Mouse (Mus musculus) B cell, adult 62 days (primary cell): Measurements from ENCODE around the gene Lrrc4b. TPM values are rescaled to one million over a fixed set of nuclear protein-coding genes. Genes with fewer than 3 reads are reported as not detected.

ENCODE experiments used
- total RNA-seq: library from RNA; stranded (reverse); gene quantifications from 4 replicates; pipeline ENCODE4 v1.2.4, GENCODE M21; 2023

Gene Lrrc4b
- not detected in 4 replicates for total RNA-seq

GRCm38 (mm10) chr7:44428968-44429521 lies at the start of gene Lrrc4b:
Lrrc4b (plus strand) TSS chr7:44429018.

DNA sequence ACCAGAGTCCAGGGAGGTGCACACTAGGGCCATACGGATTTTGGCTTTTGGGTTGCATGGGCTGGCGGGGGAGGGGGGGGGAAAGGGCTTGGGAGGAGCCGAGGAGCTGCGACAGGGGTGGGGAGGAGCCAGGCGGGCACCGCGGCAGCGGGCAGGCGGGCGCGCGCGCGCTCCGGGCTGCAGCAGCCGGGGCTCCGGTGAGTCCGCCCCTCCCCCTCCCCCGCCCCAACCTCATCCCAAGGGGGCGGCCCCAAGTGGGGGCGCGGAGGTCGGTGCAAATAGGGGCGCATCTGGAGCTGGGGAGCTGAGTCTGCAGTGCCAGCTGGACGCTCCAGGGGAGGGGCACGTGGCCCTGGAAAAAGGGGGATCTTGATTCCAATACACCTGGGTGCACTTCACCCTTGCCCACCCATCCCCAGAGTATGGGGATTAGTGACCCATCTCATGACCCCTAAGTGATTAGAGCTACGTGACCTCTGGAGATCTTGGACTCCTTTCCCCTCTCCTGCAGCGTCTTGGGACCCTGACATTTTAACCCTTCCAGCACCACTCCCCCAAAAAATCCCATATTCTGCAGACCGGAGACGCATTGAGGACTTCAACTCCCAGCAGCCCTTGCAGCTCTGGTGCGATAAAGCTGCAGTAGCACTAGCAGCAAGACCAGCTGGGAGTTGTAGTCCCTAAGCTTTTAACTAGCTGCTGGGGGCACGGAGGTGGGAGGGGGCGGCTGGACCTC lies 44.7 kb upstream of the Lrrc4b start, which contains the start of gene Syt3:
Gene Syt3 (plus strand): TSS at position 123 of the 736 bp plus-strand sequence.

DNA sequence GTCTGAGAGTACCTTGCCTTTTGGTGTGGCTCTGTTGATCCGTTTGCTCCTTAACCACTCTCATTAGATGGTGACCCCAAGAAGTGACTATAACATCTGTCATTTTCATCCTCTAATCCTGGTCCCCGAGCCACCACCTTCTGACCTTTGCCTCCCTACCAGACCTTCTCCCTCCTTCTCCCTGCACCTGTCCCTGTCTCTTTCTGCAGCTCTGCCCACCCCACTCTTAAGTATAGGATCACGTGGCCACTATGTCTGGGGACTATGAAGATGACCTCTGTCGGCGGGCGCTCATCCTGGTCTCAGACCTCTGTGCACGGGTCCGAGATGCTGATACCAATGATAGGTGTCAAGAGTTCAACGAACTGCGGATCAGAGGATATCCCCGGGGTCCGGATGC lies 43.1 kb upstream of the Lrrc4b start, which contains the start of gene 1700008O03Rik:
Gene 1700008O03Rik (minus strand): TSS at position 101 of the 400 bp plus-strand sequence.

DNA sequence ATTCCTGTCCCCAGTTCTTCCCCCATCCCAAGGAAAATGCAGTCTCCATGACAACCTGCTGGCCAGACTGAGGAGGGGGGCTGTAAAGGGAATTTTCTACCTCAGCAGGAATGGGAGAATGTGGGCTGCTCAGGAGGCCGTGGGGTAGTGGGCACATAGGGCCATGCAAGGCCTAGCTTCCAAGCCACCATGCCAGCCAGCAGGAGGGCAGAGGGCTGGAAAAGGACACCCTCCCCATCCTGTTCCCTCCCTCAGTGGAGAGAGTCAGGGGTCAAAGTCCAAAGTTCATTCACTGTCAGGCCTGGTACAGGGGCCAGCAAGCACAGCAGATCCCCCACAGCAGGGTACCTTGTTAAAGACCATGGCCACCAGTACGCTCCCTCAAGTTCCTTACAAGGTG lies 36.3 kb downstream of the Lrrc4b start, which contains the start of gene Aspdh:
Gene Aspdh (plus strand): TSS at position 281 of the 400 bp plus-strand sequence.

DNA sequence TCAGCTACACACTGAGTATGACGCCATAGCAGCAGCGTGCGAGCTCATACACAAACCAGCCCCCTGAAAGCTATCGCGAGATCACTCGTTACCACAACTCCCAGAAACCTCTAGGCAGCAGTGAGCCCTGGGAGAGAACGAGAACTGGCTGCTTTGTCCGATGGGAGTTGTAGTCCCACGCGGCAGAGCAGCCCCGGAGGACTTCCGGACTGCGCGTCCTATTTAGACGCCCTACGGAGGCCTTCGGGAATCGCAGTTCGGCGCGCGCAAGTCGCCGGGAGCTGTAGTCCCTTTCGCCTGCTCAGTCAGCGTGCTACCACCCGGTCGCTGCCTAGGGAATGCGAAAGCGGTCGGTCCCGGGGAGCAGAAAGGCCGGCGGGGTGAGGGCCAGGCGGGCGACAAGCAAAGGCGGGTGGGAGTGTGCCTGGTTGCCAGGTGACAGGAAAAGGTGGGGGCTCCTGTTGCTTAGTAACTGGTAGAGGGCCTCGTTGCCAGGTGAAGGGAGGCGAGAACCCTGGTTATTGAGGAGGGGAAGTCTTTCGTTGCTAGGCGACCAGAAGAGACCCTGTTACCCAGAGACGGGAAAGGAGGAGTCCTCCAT lies 39.1 kb downstream of the Lrrc4b start, which contains the start of gene Josd2:
Gene Josd2 (plus strand): TSS at position 170 of the 601 bp plus-strand sequence.

DNA sequence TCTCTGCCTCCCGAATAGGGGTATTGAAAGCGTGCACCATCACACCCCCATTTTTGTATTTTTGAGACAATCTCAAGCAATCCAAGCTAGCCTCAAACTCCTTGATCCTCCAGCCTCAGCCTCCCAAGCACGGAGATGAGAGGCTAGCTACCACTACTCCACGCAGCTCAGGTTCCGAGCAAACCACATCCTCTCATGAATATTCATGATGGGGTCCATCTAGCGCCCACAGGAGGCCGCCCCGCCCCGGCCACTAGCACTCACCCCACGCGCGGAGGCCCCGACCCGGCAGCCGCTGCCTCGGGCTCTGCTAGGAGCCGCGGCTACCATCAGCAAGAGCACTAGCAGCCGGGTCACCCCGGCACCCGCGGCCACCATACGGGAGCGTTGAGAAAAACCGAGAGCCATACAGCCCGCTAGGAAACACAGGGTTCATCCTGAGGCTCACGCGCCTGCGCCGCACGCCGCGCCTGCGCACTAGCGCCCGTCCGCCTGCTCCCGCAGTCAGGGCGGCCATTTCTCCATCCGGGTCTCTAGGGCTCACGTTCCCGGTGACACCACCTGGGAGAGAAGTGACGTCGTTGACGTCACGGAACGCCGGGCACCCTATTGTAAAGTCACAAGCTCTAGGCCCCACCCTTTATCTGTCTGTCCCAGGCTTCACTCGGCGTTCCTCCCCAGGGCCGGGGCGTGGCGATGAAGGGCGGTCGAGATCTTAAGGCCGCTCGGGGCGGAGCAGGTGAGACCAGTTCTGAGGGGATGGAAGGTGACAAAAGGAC lies 67.4 kb downstream of the Lrrc4b start, which contains the start of the genes Emc10 and Fam71e1:
Gene Emc10 (minus strand): TSS at position 538 of the 779 bp plus-strand sequence.
Gene Fam71e1 (plus strand): TSS at position 590 of the 779 bp plus-strand sequence.

Other genes starting within 250 kb of the Lrrc4b start
- gene Klk1b24, start 240.8 kb upstream of the Lrrc4b start, total RNA-seq = not detected in 4 replicates
- gene Klk1b3, start 230.8 kb upstream of the Lrrc4b start, total RNA-seq = not detected in 4 replicates
- gene Klk1b4, start 221.6 kb upstream of the Lrrc4b start, total RNA-seq = not detected in 4 replicates
- not detected in 4 replicates for gene Klk1b5, start 213.1 kb upstream of the Lrrc4b start, total RNA-seq
- gene Klk1, start 203.7 kb upstream of the Lrrc4b start, total RNA-seq = 0.63 TPM in 1 of 4 replicates, not detected in the others
- not detected in 4 replicates for gene Gm36864, start 192.8 kb upstream of the Lrrc4b start, total RNA-seq
- gene 1700028J19Rik, start 182.3 kb upstream of the Lrrc4b start, total RNA-seq = 0.81 to 2.1 TPM (median 1.7 TPM) in 4 replicates
- gene 2410002F23Rik, start 182.3 kb upstream of the Lrrc4b start, total RNA-seq = 172 to 193 TPM (median 186 TPM) in 4 replicates
- not detected in 4 replicates for gene Acp4, start 171.6 kb upstream of the Lrrc4b start, total RNA-seq
- not detected in 4 replicates for gene Gm15517, start 167.6 kb upstream of the Lrrc4b start, total RNA-seq
- gene Clec11a, start 122.1 kb upstream of the Lrrc4b start, total RNA-seq = 1.7 to 2.6 TPM (median 2.3 TPM) in 4 replicates
- gene Shank1, start 118.8 kb upstream of the Lrrc4b start, total RNA-seq = 37.6 to 51.0 TPM (median 41.9 TPM) in 4 replicates
- gene Syt3, start 44.9 kb upstream of the Lrrc4b start, total RNA-seq = not detected in 4 replicates
- gene 1700008O03Rik, start 43.2 kb upstream of the Lrrc4b start, total RNA-seq = not detected in 4 replicates
- not detected in 4 replicates for gene Aspdh, start 36.4 kb downstream of the Lrrc4b start, total RNA-seq
- gene Josd2, start 39.0 kb downstream of the Lrrc4b start, total RNA-seq = 52.2 to 62.7 TPM (median 54.5 TPM) in 4 replicates
- 68.3 to 80.4 TPM (median 71.3 TPM) in 4 replicates for gene Emc10, start 67.5 kb downstream of the Lrrc4b start, total RNA-seq
- 10.1 to 16.1 TPM (median 11.9 TPM) in 4 replicates for gene Fam71e1, start 67.6 kb downstream of the Lrrc4b start, total RNA-seq
- gene Mybpc2, start 95.6 kb downstream of the Lrrc4b start, total RNA-seq = 14.6 to 19.3 TPM (median 15.8 TPM) in 4 replicates
- gene Spib, start 103.1 kb downstream of the Lrrc4b start, total RNA-seq = 425 to 467 TPM (median 446 TPM) in 4 replicates
- gene Pold1, start 119.8 kb downstream of the Lrrc4b start, total RNA-seq = 148 to 155 TPM (median 150 TPM) in 4 replicates
- 391 to 409 TPM (median 403 TPM) in 4 replicates for gene Nr1h2, start 124.9 kb downstream of the Lrrc4b start, total RNA-seq
- gene Napsa, start 143.4 kb downstream of the Lrrc4b start, total RNA-seq = 536 to 582 TPM (median 560 TPM) in 4 replicates
- gene Kcnc3, start 161.6 kb downstream of the Lrrc4b start, total RNA-seq = 24.2 to 30.1 TPM (median 26.7 TPM) in 4 replicates
- 0.27 TPM in 1 of 4 replicates, not detected in the others for gene Myh14, start 241.8 kb downstream of the Lrrc4b start, total RNA-seq